ENCODE assay signal across 8 mouse cellular contexts in the genomic region with DNA sequence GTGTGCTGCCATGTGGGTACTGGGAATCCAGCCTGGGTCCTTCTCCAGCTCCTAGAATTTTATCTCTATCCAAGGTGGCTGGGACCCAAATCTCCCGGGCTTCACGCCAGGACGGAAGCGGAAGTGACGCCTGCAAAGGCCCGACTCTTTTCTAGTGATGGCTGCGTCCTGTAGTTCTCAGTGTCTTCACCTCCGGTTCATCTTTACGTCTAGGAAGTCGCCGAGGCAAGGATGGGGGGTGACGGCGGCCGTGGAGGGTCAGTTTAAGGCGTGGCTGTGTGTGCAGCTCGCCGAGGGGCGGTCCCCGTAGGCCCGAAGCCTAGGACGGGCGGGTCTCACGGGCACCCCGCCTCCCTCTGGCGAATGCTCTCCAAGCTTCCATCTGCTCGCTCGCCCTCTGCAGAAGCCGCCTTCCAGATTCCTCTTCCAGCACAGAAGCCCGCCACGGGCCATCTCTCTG. TPM values are rescaled to one million over a fixed set of nuclear protein-coding genes. Genes with fewer than 3 reads are reported as not detected.
DNase-seq lines count a peak whose midpoint lies in the region; ATAC-seq and TF ChIP-seq lines count a peak whose summit lies in the region.

Gene Zfp846, plus strand, starts transcription at position 117 of the 460 bp plus-strand sequence.

- no peaks in the 10 kb centered on the region for H3K9me3 ChIP-seq in E14TG2a.4 (ENCODE audit: low read length)
- H3K9me3 ChIP-seq in forebrain, embryonic 12.5 days = no peaks in the 10 kb centered on the region
- 0 out of 2 replicates have a peak, but pooled peaks cover 7% of the 10 kb centered on the region for H3K9me3 ChIP-seq in heart, postnatal 0 days (replicated peaks; ENCODE audit: control insufficient read depth, low read length)
- no peaks in the 10 kb centered on the region; the same call in 1 of the 2 replicates for H3K9me3 ChIP-seq in liver, embryonic 16.5 days (replicated peaks; ENCODE audit: control insufficient read depth, low read length)
- no peaks in the 10 kb centered on the region for H3K9me3 ChIP-seq in neural tube, embryonic 13.5 days

- ATAC-seq in forebrain, embryonic 12.5 days (ENCODE audit: low FRiP score) = peak; percentile 98
- peak; percentile 98 for ATAC-seq in heart, postnatal 0 days (ENCODE audit: insufficient read depth, low read depth)
- peak; percentile 98 for ATAC-seq in liver, embryonic 16.5 days (ENCODE audit: low read depth)
- peak; percentile 97 for ATAC-seq in neural tube, embryonic 13.5 days (ENCODE audit: low read depth)

- peak; percentile 89 for TF ChIP-seq EP300 in heart, postnatal 0 days (IDR thresholded peaks at IDR 0.05; ENCODE audit: low read depth)

- TF ChIP-seq POLR2A in testis, adult 2 months (IDR thresholded peaks at IDR 0.05; ENCODE audit: control insufficient read depth, low read depth, low read length) = peak; percentile 59

- H3K27ac ChIP-seq in forebrain, embryonic 12.5 days = peak within 1 kb of the TSS; percentile 88
- H3K27ac ChIP-seq in heart, postnatal 0 days (ENCODE audit: low read depth) = peak within 1 kb of the TSS; percentile 65
- H3K27ac ChIP-seq in liver, embryonic 16.5 days (ENCODE audit: low read length) = no peak within 1 kb of the TSS
- peak within 1 kb of the TSS; percentile 89 for H3K27ac ChIP-seq in neural tube, embryonic 13.5 days (replicated peaks)
- peak within 1 kb of the TSS; percentile 78 for H3K27ac ChIP-seq in testis, adult 2 months (ENCODE audit: control insufficient read depth, insufficient read depth, low read depth, low read length)

- H3K4me3 ChIP-seq in E14TG2a.4 (replicated peaks; ENCODE audit: low read length) = peak within 1 kb of the TSS; percentile 88
- peak within 1 kb of the TSS; percentile 52 for H3K4me3 ChIP-seq in forebrain, embryonic 12.5 days (replicated peaks)
- H3K4me3 ChIP-seq in heart, postnatal 0 days (ENCODE audit: low read depth, low read length) = peak within 1 kb of the TSS; percentile 59
- peak within 1 kb of the TSS; percentile 63 for H3K4me3 ChIP-seq in liver, embryonic 16.5 days (ENCODE audit: low read depth, low read length)
- peak within 1 kb of the TSS; percentile 69 for H3K4me3 ChIP-seq in neural tube, embryonic 13.5 days
- peak within 1 kb of the TSS; percentile 74 for H3K4me3 ChIP-seq in testis, adult 2 months (ENCODE audit: control insufficient read depth, low read depth, low read length)

- peak; percentile 74 for DNase-seq in c-Kit-positive CD71-positive TER-119-positive erythroid progenitor cells, embryonic 14.5 days (ENCODE audit: low spot score)
- peak; percentile 94 for DNase-seq in heart, postnatal 0 days (ENCODE audit: low spot score)
- DNase-seq in kidney, postnatal 4 days = peak; percentile 100

- H3K4me2 ChIP-seq in forebrain, embryonic 12.5 days = peak within 1 kb of the TSS; percentile 56
- peak within 1 kb of the TSS; percentile 71 for H3K4me2 ChIP-seq in heart, postnatal 0 days (ENCODE audit: low read depth, low read length)
- H3K4me2 ChIP-seq in liver, embryonic 16.5 days (ENCODE audit: low read depth, low read length) = peak within 1 kb of the TSS; percentile 80
- H3K4me2 ChIP-seq in neural tube, embryonic 13.5 days = peak within 1 kb of the TSS; percentile 66

- WGBS in forebrain, embryonic 12.5 days = under 1% methylated on average over 29 of the region's 30 CpGs
- under 1% methylated on average over 30 of the region's 30 CpGs for WGBS in heart, postnatal 0 days
- WGBS in liver, embryonic 16.5 days (ENCODE audit: insufficient replicate concordance) = under 1% methylated on average over 30 of the region's 30 CpGs
- WGBS in neural tube, embryonic 13.5 days = 0% methylated on average over 29 of the region's 30 CpGs

- peak within 1 kb of the TSS; percentile 69 for H3K9ac ChIP-seq in forebrain, embryonic 12.5 days
- peak within 1 kb of the TSS; percentile 67 for H3K9ac ChIP-seq in heart, postnatal 0 days (replicated peaks; ENCODE audit: low read depth, low read length)
- H3K9ac ChIP-seq in liver, embryonic 16.5 days (ENCODE audit: low read depth, low read length) = peak within 1 kb of the TSS; percentile 55
- H3K9ac ChIP-seq in neural tube, embryonic 13.5 days = peak within 1 kb of the TSS; percentile 88

- no peaks in the 10 kb centered on the region for H3K27me3 ChIP-seq in E14TG2a.4 (ENCODE audit: insufficient read depth, low read length)
- H3K27me3 ChIP-seq in forebrain, embryonic 12.5 days = peaks cover 21% of the 10 kb centered on the region
- no peaks in the 10 kb centered on the region; the same call in 1 of the 2 replicates for H3K27me3 ChIP-seq in heart, postnatal 0 days (ENCODE audit: control insufficient read depth, insufficient read depth, low read length)
- H3K27me3 ChIP-seq in liver, embryonic 16.5 days (ENCODE audit: control insufficient read depth, insufficient read depth, low read depth, low read length) = no peaks in the 10 kb centered on the region
- peaks cover 28% of the 10 kb centered on the region for H3K27me3 ChIP-seq in neural tube, embryonic 13.5 days
- H3K27me3 ChIP-seq in testis, adult 2 months (ENCODE audit: control insufficient read depth, insufficient read depth, low read length) = no peaks in the 10 kb centered on the region

- peaks cover 10% of the 10 kb centered on the region; the same call in 1 of the 2 replicates for H3K36me3 ChIP-seq in E14TG2a.4 (ENCODE audit: insufficient read depth, low read length)
- H3K36me3 ChIP-seq in forebrain, embryonic 12.5 days (replicated peaks) = 0 out of 2 replicates have a peak, but pooled peaks cover 9% of the 10 kb centered on the region
- peaks cover 2% of the 10 kb centered on the region; the same call in 1 of the 2 replicates for H3K36me3 ChIP-seq in heart, postnatal 0 days (replicated peaks; ENCODE audit: control insufficient read depth, insufficient read depth, low read length)
- H3K36me3 ChIP-seq in liver, embryonic 16.5 days (ENCODE audit: control insufficient read depth, insufficient read depth) = no peaks in the 10 kb centered on the region
- H3K36me3 ChIP-seq in neural tube, embryonic 13.5 days = peaks cover 11% of the 10 kb centered on the region; the same call in 1 of the 2 replicates
- no peaks in the 10 kb centered on the region for H3K36me3 ChIP-seq in testis, adult 2 months (ENCODE audit: control insufficient read depth, insufficient read depth, low read length)

- H3K4me1 ChIP-seq in E14TG2a.4 (replicated peaks; ENCODE audit: low read depth, low read length) = peaks cover 33% of the 10 kb centered on the region
- H3K4me1 ChIP-seq in forebrain, embryonic 12.5 days = no peaks in the 10 kb centered on the region
- H3K4me1 ChIP-seq in heart, postnatal 0 days (ENCODE audit: control insufficient read depth, insufficient read depth) = no peaks in the 10 kb centered on the region
- H3K4me1 ChIP-seq in liver, embryonic 16.5 days (ENCODE audit: control insufficient read depth, low read depth, low read length) = no peaks in the 10 kb centered on the region; the same call in 1 of the 2 replicates
- H3K4me1 ChIP-seq in neural tube, embryonic 13.5 days (replicated peaks) = peaks cover 18% of the 10 kb centered on the region
- H3K4me1 ChIP-seq in testis, adult 2 months (ENCODE audit: control insufficient read depth, insufficient read depth, low read length) = peaks cover 4% of the 10 kb centered on the region

- no peak for TF ChIP-seq CTCF in E14TG2a.4 (conservative IDR thresholded peaks at IDR 0.05; ENCODE audit: low read length)
- 0 out of 2 replicates have a peak, but pooled peaks have one; percentile 10 for TF ChIP-seq CTCF in heart, postnatal 0 days (IDR thresholded peaks at IDR 0.05; ENCODE audit: low read depth)
- TF ChIP-seq CTCF in testis, adult 2 months (IDR thresholded peaks at IDR 0.05; ENCODE audit: control insufficient read depth, insufficient read depth, insufficient replicate concordance, low read depth, low read length) = no peak

RNA-seq across cellular contexts. Expression of gene Zfp846, which starts in this region (rescaled TPM):
- polyA plus RNA-seq in forebrain, embryonic 12.5 days (2016; fragmentation: Nextera tagmentation; extraction: Ambion mirVana) = 28.2 and 30.5 TPM in 2 replicates
- 4.2 and 8.0 TPM in 2 replicates for total RNA-seq in heart, postnatal 0 days (2014; rRNA removed; ENCODE audit: low replicate concordance)
- polyA plus RNA-seq in heart, postnatal 0 days (2015; fragmentation: Nextera tagmentation; extraction: Ambion mirVana) = 8.5 and 9.4 TPM in 2 replicates
- polyA plus RNA-seq in liver, embryonic 16.5 days (2015; fragmentation: Nextera tagmentation; extraction: Ambion mirVana) = 2.0 and 2.1 TPM in 2 replicates
- polyA plus RNA-seq in neural tube, embryonic 13.5 days (2015; fragmentation: Nextera tagmentation; extraction: Ambion mirVana) = 39.6 and 44.4 TPM in 2 replicates
- 2.4 and 2.8 TPM in 2 replicates for polyA plus RNA-seq in testis, adult 2 months (2012; rRNA removed)
